Mouse (Mus musculus): ENCODE results near the gene Acsm3. TPM values are rescaled to one million over a fixed set of nuclear protein-coding genes. Genes with fewer than 3 reads are reported as not detected.

The Acsm3 gene
- 2.1 TPM in 2 replicates for polyA plus RNA-seq (2012; rRNA removed)

DNA sequence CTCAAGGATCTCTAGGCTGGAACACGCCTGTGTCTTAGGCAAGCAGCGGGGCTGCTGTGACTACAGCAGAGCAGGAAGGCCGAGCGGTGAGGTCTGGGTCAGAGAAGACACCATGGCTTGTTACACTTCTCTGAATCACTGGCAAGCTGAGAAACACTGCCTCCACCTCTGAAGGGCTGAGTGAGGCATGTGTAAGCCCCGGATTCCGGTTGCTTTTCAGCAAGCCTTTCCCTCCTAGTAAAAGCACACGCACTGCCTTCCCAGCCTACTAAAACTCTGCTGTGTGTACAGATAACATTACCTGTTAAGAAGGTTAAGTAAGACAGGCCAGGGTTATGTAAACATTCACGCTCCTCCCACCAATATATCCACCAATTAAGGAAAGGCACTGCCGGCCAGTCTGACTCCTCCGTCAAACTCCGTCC lies at the start of gene Acsm3:
TSS of gene Acsm3 (plus strand) at position 397 of the 425 bp plus-strand sequence.

DNA sequence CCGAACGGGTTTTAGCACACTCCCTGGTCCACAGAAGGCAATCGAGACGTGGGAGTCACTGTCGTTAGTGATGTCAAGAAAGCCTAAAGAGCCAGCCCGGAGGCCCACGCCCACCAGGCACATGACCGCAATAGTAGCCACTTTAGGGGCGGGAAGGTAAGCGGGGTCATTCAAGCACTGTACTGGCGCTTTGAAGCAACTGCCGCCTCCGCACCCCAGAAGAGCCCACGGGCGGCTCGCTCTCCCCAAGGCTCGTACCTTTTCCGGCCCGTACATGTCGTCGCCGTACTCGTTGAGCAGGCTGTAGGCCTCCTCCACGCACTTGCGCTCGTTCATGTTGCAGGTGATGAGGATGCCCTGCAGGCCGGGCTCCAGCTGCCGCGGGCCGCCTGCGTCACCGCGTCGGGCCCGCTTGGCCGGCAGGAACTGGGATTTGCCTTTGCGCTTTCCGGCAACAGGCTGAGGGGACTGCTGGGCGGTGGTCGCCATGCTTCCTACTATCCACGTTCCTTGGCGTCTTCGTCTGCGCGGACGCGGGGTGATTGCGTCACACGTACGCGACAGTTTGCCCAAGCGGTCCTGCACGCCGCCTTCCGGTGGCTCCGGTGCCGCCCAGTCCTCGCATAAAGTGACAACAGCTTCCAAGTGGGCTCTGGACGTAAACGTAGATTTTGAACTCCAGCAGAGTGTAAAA lies 40.3 kb upstream of the Acsm3 start, which contains the start of gene Thumpd1:
TSS of gene Thumpd1 (minus strand) at position 546 of the 694 bp plus-strand sequence.

DNA sequence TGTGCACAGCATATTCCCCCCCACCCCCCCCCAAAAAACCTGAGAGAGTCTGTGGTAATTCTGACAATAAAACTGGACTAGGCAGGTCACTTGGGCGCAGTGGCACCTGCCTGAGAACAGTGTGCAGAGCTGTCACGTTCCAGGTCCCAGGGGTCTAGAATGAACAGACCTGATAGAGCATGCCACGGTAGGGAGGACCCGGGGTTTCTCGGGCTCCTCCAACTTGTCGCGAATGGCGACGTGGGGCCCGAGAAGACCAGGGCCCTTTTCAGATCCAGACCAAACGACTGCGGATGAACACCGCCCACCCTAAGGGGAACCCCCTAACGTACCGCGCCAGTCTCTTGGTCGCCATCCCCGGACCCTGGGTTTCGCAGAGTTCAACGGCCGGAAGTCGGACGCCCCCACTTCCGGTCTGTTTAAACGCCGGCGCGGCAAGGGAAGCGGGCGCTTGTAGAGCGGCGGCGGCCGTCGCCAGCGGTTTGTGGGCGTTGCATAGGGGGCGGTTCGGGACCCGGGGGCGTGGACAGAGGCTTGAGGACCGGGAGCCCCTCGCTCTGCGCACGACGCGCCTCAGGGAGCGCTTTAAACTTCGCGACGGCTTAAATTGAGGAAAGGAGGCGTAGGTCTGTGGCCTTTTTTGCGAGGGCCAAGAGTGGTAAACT lies 33.0 kb downstream of the Acsm3 start, which contains the start of the genes Rexo5 and Eri2:
TSS of gene Rexo5 (plus strand) at position 421 of the 665 bp plus-strand sequence.
TSS of gene Eri2 (minus strand) at position 473 of the 665 bp plus-strand sequence.

Other genes with a start within 250 kb of the Acsm3 start
- gene Acsm5, start 241.5 kb upstream of the Acsm3 start, polyA plus RNA-seq (2012; rRNA removed) = 0.03 and 0.05 TPM in 2 replicates
- gene Pdilt, start 237.4 kb upstream of the Acsm3 start, polyA plus RNA-seq (2012; rRNA removed) = 0.05 TPM in 1 of 2 replicates, not detected in the other
- gene Acsm2, start 206.6 kb upstream of the Acsm3 start, polyA plus RNA-seq (2012; rRNA removed) = not detected in 2 replicates
- gene Acsm1, start 153.9 kb upstream of the Acsm3 start, polyA plus RNA-seq (2012; rRNA removed) = 1.2 and 1.4 TPM in 2 replicates
- not detected in 2 replicates for gene Acsm4, start 70.9 kb upstream of the Acsm3 start, polyA plus RNA-seq (2012; rRNA removed)
- 15.8 and 17.3 TPM in 2 replicates for gene Thumpd1, start 40.1 kb upstream of the Acsm3 start, polyA plus RNA-seq (2012; rRNA removed)
- gene Rexo5, start 33.1 kb downstream of the Acsm3 start, polyA plus RNA-seq (2012; rRNA removed) = 12.4 and 13.2 TPM in 2 replicates
- gene Eri2, start 33.1 kb downstream of the Acsm3 start, polyA plus RNA-seq (2012; rRNA removed) = 4.2 and 4.9 TPM in 2 replicates
- 1.5 and 1.7 TPM in 2 replicates for gene Lyrm1, start 134.9 kb downstream of the Acsm3 start, polyA plus RNA-seq (2012; rRNA removed)
- 0.83 and 0.99 TPM in 2 replicates for gene Dcun1d3, start 135.4 kb downstream of the Acsm3 start, polyA plus RNA-seq (2012; rRNA removed)